Mouse (Mus musculus): Measurements from ENCODE around the gene Atp8b5.

- TF ChIP-seq TAL1 (IDR thresholded peaks at IDR 0.05; ENCODE audit: low read length) (no peak), GATA1 (IDR thresholded peaks at IDR 0.05; ENCODE audit: low read length) (no peak)
Observed at GRCm38 (mm10) chr4:43417269-43418062, 150.5 kb downstream of the Atp8b5 start.

All from erythroblast, embryonic 14.5 days (primary cell).